Mouse (Mus musculus) kidney, embryonic 15.5 days (tissue): ENCODE results near the gene Cdc42se1. TPM values are rescaled to one million over a fixed set of nuclear protein-coding genes. Genes with fewer than 3 reads are reported as not detected.

Experiments
- ATAC-seq: fragments of 200-750 bp; cut with Nextera tagmentation; replicated peaks from 2 replicates; pipeline ENCODE4 v1.8.0; 2017; ENCODE audit warnings: moderate TSS enrichment; ENCODE audit not compliant: low FRiP score
- H3K27ac ChIP-seq: fragments of 300-500 bp; sonication (generic); 2 replicates; pipeline ENCODE4 v1.5.1; 2015; ENCODE audit warnings: mild to moderate bottlenecking, inconsistent platforms
- H3K27me3 ChIP-seq: fragments of 300-500 bp; sonication (generic); 2 replicates; pipeline ENCODE4 v1.6.1; 2015; ENCODE audit warnings: inconsistent platforms
- H3K36me3 ChIP-seq: fragments of 300-500 bp; sonication (generic); 2 replicates; pipeline ENCODE4 v1.6.1; 2015; ENCODE audit warnings: inconsistent platforms
- H3K4me1 ChIP-seq: fragments of 300-500 bp; sonication (generic); 2 replicates; pipeline ENCODE4 v1.6.1; 2015; ENCODE audit warnings: inconsistent platforms
- H3K4me2 ChIP-seq: fragments of 300-500 bp; sonication (generic); 2 replicates; pipeline ENCODE4 v1.6.1; 2015; ENCODE audit warnings: moderate library complexity, mild to moderate bottlenecking, inconsistent platforms
- H3K4me3 ChIP-seq: fragments of 300-500 bp; sonication (generic); replicated peaks from 2 replicates; pipeline ENCODE4 v1.5.1; 2015; ENCODE audit warnings: mild to moderate bottlenecking, inconsistent platforms
- H3K9ac ChIP-seq: fragments of 300-500 bp; sonication (generic); 2 replicates; pipeline ENCODE4 v1.6.1; 2015; ENCODE audit warnings: mild to moderate bottlenecking, inconsistent platforms
- H3K9me3 ChIP-seq: fragments of 300-500 bp; sonication (generic); replicated peaks from 2 replicates; pipeline ENCODE4 v1.6.1; 2016; ENCODE audit warnings: inconsistent platforms
- WGBS: fragments of 180-500 bp; shearing (Covaris S2); methylation state at CpG from one replicate; pipeline ENCODE4 v1.1.7; 2015; ENCODE audit warnings: mixed read lengths; 5-methylcytosine and 5-hydroxymethylcytosine counted together
- polyA plus RNA-seq: library from polyadenylated mRNA; unstranded; fragments of >200 nt; fragmentation: Nextera tagmentation; extraction: Ambion mirVana; gene quantifications from 2 replicates; pipeline ENCODE4 v1.2.1, GENCODE M21; 2015

The Cdc42se1 gene
- polyA plus RNA-seq, 1 experiment from 2014 or later, result 92.0 TPM

DNA sequence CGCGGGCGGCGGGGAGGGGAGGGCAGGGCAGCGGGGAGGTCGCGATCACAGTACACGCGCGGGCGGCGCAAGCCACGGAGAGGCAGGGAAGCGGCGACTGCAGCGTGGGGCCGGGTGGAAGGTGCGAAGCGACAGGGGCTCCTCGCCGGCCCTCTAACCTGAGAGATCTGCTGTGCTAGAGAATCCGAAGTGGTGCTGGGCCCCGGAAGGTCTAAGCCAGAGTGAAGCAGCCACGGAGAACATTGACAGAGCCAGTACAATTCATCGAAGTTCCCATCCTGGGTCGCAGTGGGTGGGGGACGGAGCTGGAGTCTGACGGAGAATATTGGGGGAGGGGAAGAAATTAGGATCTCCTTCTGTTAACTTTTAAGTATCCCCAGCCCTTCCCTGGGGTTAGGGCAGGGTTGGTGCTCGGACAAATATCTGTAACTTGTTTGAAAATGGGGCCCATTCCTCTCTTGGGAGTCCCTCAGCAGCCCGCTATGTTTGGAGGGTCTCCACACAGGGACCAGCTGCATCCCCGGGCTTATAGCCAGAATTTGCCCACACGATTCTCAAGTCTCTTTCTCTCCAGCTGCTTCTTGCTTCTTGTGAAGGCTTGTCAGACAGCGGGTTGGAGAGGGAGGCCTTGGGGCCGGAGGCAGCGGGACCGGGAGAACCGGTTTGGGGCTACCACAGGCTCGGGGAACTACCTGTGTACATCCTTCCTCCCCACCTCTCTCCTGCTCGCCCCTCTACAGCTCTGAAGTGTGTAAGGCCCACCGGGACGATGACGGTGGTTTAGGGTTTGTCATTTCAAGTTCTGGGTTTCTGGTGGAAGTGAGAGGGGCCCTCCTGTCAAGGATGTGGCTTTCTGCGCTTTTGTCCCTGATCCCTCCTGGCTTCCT is 605 bp downstream of the Cdc42se1 start:
- H3K4me3 ChIP-seq, result peak overlapping the region; percentile 74
- ATAC-seq, result no peak; the same call in none of the 2 replicates
- WGBS, result under 1% methylated on average over 43 of the region's 43 CpGs
- H3K4me2 ChIP-seq, result peak overlapping the region; percentile 64
- peak overlapping the region; percentile 94 for H3K27ac ChIP-seq
- H3K36me3 ChIP-seq, result peaks cover 49% of the 10 kb centered on the region
- H3K27me3 ChIP-seq, result no peaks in the 10 kb centered on the region
- peaks cover 61% of the 10 kb centered on the region for H3K4me1 ChIP-seq
- H3K9ac ChIP-seq, result peak overlapping the region; percentile 90
- no peaks in the 10 kb centered on the region for H3K9me3 ChIP-seq

DNA sequence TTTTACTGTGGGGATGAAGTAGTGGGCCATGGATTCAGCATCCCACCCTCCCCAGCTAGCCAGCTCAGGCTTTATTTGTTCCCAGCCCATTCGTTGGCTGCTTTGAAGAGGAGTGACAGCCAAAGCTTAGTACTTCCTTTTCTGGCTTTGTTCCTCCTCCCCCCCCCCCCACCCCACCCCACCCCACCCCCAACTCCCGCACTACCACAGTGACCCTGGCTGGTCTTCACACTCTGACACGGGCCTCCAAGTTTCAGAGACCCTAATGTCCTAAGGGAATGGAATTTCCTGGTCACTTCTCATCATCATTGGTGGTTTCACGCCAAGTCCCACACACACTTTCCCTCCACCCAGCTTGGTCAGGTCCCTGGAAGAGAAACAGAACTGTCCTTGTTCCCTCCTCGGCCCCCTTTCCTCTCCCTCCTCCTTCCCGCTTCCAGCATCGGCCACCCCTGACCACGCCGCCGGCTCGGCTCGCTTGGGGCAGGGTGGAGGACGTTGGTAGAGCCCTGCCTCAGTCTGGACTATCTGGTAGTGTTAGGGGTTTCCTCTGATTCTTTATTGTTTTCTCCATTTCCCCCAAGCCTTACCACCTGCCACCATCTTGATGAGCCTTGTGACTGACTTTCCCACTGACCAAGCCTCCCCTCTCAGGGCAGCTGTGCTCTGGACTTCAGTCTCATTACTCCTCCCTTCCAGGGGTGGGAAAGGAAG is 1.4 kb downstream of the Cdc42se1 start:
- Histone ChIP-seq H3K9me3 (no peaks in the 10 kb centered on the region), H3K36me3 (peaks cover 50% of the 10 kb centered on the region), H3K9ac (peak overlapping the region; percentile 90), H3K27me3 (no peaks in the 10 kb centered on the region), H3K4me1 (peaks cover 59% of the 10 kb centered on the region), H3K27ac (peak overlapping the region; percentile 94), H3K4me3 (peak overlapping the region; percentile 74), H3K4me2 (peak overlapping the region; percentile 64)
- peak; percentile 12 for ATAC-seq
- WGBS, result 2% methylated on average over 13 of the region's 13 CpGs

DNA sequence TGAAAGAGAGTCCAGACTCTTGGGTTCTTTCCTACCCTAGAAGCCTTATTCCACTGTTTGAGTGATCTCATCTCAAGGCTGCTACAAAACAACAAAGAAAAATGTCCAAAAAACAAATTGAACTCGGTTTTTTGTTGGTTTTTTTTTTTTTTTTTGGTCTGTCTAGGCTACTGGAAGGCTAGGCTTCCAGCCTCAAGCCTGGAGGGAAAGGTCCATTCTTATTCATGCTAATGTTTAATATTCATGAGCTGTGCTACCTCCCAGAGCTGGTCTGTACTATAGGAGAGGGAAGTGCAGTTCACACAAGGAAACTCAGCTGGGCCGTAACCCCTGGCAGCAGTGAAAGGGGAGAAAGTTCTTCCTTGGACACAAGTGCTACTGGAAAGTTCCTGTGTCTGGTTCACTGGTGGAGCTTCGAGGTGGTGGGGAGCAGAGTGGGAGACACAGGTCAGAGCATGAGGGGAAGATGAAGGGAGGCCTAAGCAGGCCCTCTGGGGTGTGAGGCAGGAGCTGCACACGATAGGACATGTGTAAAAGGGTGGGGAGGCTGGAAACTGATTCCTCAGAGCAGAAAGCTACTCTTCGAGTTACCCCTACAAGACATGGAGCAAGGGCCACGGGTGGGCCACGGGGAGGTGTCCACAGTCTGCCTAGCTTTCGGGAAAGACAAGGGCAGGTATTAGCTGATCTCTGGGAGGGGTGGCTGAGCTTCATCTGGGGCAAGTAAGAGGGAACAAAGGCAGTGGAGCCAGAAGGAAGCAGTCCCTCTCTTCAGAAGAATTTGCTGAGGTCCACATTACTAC is 2.2 kb downstream of the Cdc42se1 start:
- Histone ChIP-seq H3K9ac (peak overlapping the region; percentile 90), H3K4me2 (peak overlapping the region; percentile 64), H3K36me3 (peaks cover 50% of the 10 kb centered on the region), H3K4me1 (peaks cover 63% of the 10 kb centered on the region), H3K27me3 (no peaks in the 10 kb centered on the region), H3K9me3 (no peaks in the 10 kb centered on the region), H3K27ac (peak overlapping the region; percentile 94), H3K4me3 (peak overlapping the region; percentile 74)
- WGBS, result 41% methylated on average over 8 of the region's 8 CpGs
- ATAC-seq, result no peak

DNA sequence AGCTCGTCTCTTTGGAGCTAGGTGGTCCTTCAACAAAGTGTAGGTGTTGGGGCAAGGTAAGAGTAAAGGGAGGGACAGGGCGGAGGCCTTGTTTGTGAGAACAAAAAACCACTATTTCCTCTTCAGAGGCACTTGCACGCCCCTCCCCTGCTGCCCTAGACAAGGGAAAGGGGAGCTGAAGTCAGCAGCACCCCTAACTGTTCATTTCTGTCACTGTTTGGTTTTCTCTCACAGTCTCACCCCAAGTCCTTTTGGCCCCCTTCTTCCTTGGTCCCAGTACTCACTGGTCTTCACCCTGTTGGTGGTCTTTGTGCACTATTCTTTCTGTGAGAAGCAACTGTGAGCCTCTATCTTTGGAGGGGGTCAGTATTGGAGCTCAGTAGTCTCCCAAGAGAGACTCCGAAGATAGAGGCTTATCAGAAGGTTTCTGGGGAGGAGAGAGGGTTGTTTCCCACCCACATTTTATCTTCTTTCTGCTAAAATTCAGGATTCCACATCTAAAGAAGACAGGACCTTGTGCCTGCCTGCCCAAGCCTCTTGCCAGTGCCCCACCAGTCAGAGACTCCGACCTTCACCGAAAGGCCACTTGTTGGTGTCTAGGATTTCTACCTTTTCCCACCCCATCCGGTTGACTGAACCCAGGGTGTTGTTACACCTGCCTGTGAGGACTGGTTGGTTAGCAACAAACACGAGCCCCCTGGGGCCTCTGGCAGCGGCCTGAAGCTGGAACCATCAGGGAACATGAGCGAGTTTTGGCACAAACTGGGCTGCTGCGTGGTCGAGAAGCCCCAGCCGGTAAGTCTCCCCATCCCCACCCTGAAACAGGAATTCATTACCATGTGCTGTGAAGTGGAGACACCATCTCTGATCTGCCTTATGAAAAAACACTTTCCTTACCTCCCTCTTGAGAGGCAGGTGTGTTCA is 3.0 kb downstream of the Cdc42se1 start, which contains the start of gene Mllt11:
TSS of gene Mllt11 (minus strand) at position 874 of the 924 bp plus-strand sequence.
- peaks cover 55% of the 10 kb centered on the region for H3K36me3 ChIP-seq
- 56% methylated on average over 13 of the region's 13 CpGs for WGBS
- no peaks in the 10 kb centered on the region for H3K27me3 ChIP-seq
- peak within 1 kb of the TSS; percentile 74 for H3K4me3 ChIP-seq
- H3K4me2 ChIP-seq, result peak within 1 kb of the TSS; percentile 64
- peaks cover 57% of the 10 kb centered on the region for H3K4me1 ChIP-seq
- peak within 1 kb of the TSS; percentile 90 for H3K9ac ChIP-seq
- H3K27ac ChIP-seq, result peak within 1 kb of the TSS; percentile 94
- no peak for ATAC-seq
- no peaks in the 10 kb centered on the region for H3K9me3 ChIP-seq

DNA sequence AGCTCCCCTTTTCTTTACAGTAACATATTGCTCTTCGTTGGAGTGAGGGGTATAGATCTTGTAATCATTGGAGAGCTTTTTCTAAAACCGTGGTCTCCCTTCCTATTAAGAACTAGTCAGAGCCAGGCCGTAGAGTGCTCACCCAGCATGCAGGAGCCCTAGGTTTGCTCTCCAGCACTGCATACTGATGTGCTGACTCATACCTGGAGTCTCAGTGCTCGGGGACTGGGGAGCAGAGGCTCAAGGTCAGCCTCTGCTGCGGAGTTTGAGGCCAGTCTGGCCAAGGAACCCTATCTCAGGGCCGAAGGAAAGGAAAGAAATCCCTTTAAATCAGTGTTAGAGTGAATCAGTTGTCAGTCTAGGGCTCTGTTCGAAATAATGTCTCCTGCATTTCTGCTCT is 4.2 kb downstream of the Cdc42se1 start:
- H3K4me2 ChIP-seq, result no peak overlapping the region
- no peak for ATAC-seq
- no peaks in the 10 kb centered on the region for H3K27me3 ChIP-seq
- H3K36me3 ChIP-seq, result peaks cover 67% of the 10 kb centered on the region
- WGBS, result 78% methylated on average over 7 of the region's 7 CpGs
- H3K9me3 ChIP-seq, result no peaks in the 10 kb centered on the region
- no peak overlapping the region for H3K4me3 ChIP-seq
- peaks cover 47% of the 10 kb centered on the region for H3K4me1 ChIP-seq
- H3K9ac ChIP-seq, result no peak overlapping the region
- peak overlapping the region; percentile 94; the same call in 1 of the 2 replicates for H3K27ac ChIP-seq

- no peaks in the 10 kb centered on the region for H3K27me3 ChIP-seq
- peak overlapping the region; percentile 94 for H3K27ac ChIP-seq
These were observed 4.9 kb downstream of the Cdc42se1 start for GRCm38 (mm10) chr3:95233303-95233980.

DNA sequence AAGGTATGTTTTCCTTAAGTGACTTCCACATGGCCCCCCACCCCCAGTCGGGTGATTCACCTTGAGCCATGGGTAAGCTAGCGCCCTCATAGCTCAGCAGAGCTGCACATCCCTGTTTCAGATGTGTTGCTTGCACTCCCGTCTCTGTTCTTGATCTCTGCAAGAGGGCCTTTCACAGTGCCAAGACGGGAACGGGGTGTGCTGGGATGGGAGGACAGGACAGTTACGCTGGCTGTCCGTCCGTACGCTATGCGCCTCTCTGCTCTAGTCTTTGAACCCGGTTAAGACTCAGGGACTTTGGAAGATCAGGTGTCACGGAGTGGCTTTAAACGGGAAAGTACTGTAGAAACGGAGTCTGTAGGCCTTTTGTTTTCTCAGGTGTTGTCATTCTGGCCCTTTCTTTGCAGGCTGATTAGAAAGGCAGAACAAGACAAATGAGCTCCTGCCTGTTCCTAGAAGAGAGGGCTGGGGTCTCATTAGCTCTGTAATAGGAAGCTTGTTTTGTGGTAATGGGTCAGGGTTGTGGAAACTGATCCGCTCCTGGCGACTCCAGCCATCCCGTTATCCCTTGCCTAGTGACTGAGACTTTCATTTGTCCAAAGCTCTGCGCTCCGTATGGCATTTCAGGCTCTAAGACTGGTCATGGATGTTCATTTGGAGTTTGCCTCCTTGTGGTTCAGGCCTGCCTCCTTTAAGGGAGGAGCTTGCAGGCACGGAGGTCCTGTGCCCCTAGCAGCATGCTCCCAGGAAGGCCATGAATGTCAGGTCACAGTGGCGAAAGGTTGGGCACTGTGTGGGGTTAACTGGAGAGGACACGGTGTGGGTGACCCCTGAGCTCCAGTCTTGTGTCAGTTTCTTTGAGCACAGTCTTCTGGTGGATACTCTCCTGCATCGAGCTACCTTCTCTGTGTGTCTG is 7.1 kb downstream of the Cdc42se1 start:
- 53% methylated on average over 23 of the region's 23 CpGs for WGBS
- Histone ChIP-seq H3K36me3 (peaks cover 75% of the 10 kb centered on the region), H3K4me3 (no peak overlapping the region), H3K9ac (no peak overlapping the region), H3K4me2 (no peak overlapping the region), H3K9me3 (no peaks in the 10 kb centered on the region), H3K27me3 (no peaks in the 10 kb centered on the region), H3K4me1 (peaks cover 41% of the 10 kb centered on the region), H3K27ac (peak overlapping the region; percentile 54)
- peak; percentile 37 for ATAC-seq

More at GRCm38 (mm10) chr3:95233303-95233980, 4.9 kb downstream of the Cdc42se1 start:
- H3K9ac ChIP-seq, result no peak overlapping the region
- H3K4me2 ChIP-seq, result no peak overlapping the region
- H3K4me1 ChIP-seq, result peaks cover 47% of the 10 kb centered on the region
- no peak overlapping the region for H3K4me3 ChIP-seq
- no peaks in the 10 kb centered on the region for H3K9me3 ChIP-seq
- WGBS, result 80% methylated on average over 16 of the region's 16 CpGs
- H3K36me3 ChIP-seq, result peaks cover 74% of the 10 kb centered on the region
- no peak for ATAC-seq

DNA sequence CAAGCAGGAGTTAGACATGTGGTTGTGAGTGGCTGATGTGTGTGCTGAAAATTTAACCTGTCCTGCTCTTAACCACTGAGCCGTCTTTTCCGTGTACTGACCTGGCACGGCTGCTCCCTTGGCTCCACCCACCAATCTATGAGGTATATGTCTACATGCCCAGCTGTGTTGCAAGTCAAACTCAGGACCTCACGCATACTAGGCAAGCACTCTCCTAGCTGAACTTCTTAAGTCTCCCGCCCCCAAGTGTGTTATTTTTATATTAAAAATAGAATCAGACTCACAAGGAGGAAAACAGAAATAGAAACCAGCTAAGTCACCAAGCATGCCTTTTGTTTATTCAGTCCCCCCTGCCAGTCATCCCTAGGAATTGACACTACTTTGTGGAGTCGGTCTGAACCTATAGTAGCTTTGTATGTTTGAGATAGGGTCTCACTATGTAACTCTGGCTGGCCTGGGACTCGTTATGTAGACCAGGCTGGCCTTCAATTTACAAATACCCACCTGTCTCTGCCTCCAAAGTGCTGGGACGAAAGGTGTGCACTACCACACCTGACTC is 9.1 kb downstream of the Cdc42se1 start:
- Histone ChIP-seq H3K4me2 (no peak overlapping the region), H3K9me3 (no peaks in the 10 kb centered on the region), H3K27ac (no peak overlapping the region), H3K27me3 (no peaks in the 10 kb centered on the region), H3K36me3 (peaks cover 60% of the 10 kb centered on the region), H3K4me1 (peaks cover 28% of the 10 kb centered on the region), H3K4me3 (no peak overlapping the region), H3K9ac (no peak overlapping the region)
- ATAC-seq, result no peak
- WGBS, result 86% methylated on average over 8 of the region's 8 CpGs

DNA sequence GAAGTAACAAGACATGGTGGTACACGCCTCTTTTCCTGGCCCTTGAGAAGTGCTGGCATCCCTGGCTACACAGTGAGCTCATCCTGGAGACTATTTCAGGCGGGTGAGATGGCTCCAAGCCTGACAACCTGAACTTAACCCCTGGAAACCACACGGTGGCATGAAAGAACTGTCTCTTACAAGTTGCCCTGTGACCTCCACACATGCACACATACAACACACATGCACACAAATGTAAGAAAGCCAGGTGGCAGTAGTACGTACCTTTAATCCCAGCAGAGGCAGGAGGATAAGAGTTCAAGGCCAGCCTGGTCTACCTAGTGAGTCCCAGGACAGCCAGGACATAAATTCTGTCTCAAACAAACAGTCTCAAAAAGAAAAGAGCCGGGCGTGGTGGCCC is 10.5 kb downstream of the Cdc42se1 start:
- Histone ChIP-seq H3K36me3 (peaks cover 46% of the 10 kb centered on the region), H3K27me3 (no peaks in the 10 kb centered on the region), H3K27ac (no peak overlapping the region), H3K4me3 (no peak overlapping the region), H3K4me1 (peaks cover 20% of the 10 kb centered on the region), H3K9ac (no peak overlapping the region), H3K9me3 (no peaks in the 10 kb centered on the region), H3K4me2 (no peak overlapping the region)
- no peak for ATAC-seq
- 87% methylated on average over 6 of the region's 6 CpGs for WGBS
